Mouse (Mus musculus): ENCODE results near the gene Nccrp1. TPM values are rescaled to one million over a fixed set of nuclear protein-coding genes. Genes with fewer than 3 reads are reported as not detected.

Nccrp1 gene
- polyA plus RNA-seq, 1 experiment from 2014 or later, result not detected

- Histone ChIP-seq H3K36me3 (ENCODE audit: control insufficient read depth, insufficient read depth, low read length) (peaks cover 4% of the 10 kb centered on the region; the same call in 1 of the 2 replicates), H3K9me3 (ENCODE audit: control insufficient read depth, low read length) (no peaks in the 10 kb centered on the region), H3K9ac (ENCODE audit: low read depth, low read length) (no peak overlapping the region), H3K27ac (ENCODE audit: low read depth, low read length) (no peak overlapping the region; the same call in 1 of the 2 replicates), H3K4me2 (replicated peaks; ENCODE audit: low read depth, low read length) (no peak overlapping the region), H3K4me3 (ENCODE audit: low read length) (no peak overlapping the region), H3K4me1 (ENCODE audit: control insufficient read depth, insufficient read depth, low read length) (peaks cover 69% of the 10 kb centered on the region), H3K27me3 (ENCODE audit: control insufficient read depth, insufficient read depth, low read length) (no peaks in the 10 kb centered on the region)
- ATAC-seq (ENCODE audit: low FRiP score, low TSS enrichment), result no peak
- WGBS, result 65% methylated on average over 8 of the region's 8 CpGs
Observed at GRCm38 (mm10) chr7:28583570-28584344, 36.7 kb upstream of the Nccrp1 start.

- 80% methylated on average over 11 of the region's 11 CpGs for WGBS
- Histone ChIP-seq H3K4me1 (ENCODE audit: control insufficient read depth, insufficient read depth, low read length) (peaks cover 69% of the 10 kb centered on the region), H3K9me3 (ENCODE audit: control insufficient read depth, low read length) (no peaks in the 10 kb centered on the region), H3K27me3 (ENCODE audit: control insufficient read depth, insufficient read depth, low read length) (no peaks in the 10 kb centered on the region), H3K27ac (ENCODE audit: low read depth, low read length) (no peak overlapping the region), H3K9ac (ENCODE audit: low read depth, low read length) (no peak overlapping the region), H3K4me3 (ENCODE audit: low read length) (no peak overlapping the region), H3K4me2 (replicated peaks; ENCODE audit: low read depth, low read length) (no peak overlapping the region), H3K36me3 (ENCODE audit: control insufficient read depth, insufficient read depth, low read length) (peaks cover 4% of the 10 kb centered on the region; the same call in 1 of the 2 replicates)
- ATAC-seq (ENCODE audit: low FRiP score, low TSS enrichment), result no peak
Observed at GRCm38 (mm10) chr7:28582841-28583240, 35.8 kb upstream of the Nccrp1 start.

GRCm38 (mm10) chr7:28581721-28582120 lies 34.7 kb upstream of the Nccrp1 start:
- Histone ChIP-seq H3K27ac (ENCODE audit: low read depth, low read length) (no peak overlapping the region), H3K9me3 (ENCODE audit: control insufficient read depth, low read length) (no peaks in the 10 kb centered on the region), H3K36me3 (ENCODE audit: control insufficient read depth, insufficient read depth, low read length) (peaks cover 4% of the 10 kb centered on the region; the same call in 1 of the 2 replicates), H3K27me3 (ENCODE audit: control insufficient read depth, insufficient read depth, low read length) (no peaks in the 10 kb centered on the region), H3K9ac (ENCODE audit: low read depth, low read length) (no peak overlapping the region), H3K4me3 (ENCODE audit: low read length) (no peak overlapping the region), H3K4me2 (replicated peaks; ENCODE audit: low read depth, low read length) (no peak overlapping the region), H3K4me1 (ENCODE audit: control insufficient read depth, insufficient read depth, low read length) (peaks cover 64% of the 10 kb centered on the region)
- ATAC-seq (ENCODE audit: low FRiP score, low TSS enrichment), result no peak
- 80% methylated on average over 4 of the region's 4 CpGs for WGBS

- ATAC-seq (ENCODE audit: low FRiP score, low TSS enrichment), result no peak
- 60% methylated on average over 5 of the region's 5 CpGs for WGBS
- no peaks in the 10 kb centered on the region for H3K27me3 ChIP-seq (ENCODE audit: control insufficient read depth, insufficient read depth, low read length)
- H3K9me3 ChIP-seq (ENCODE audit: control insufficient read depth, low read length), result no peaks in the 10 kb centered on the region
- no peak overlapping the region for H3K4me3 ChIP-seq (ENCODE audit: low read length)
- peaks cover 62% of the 10 kb centered on the region for H3K4me1 ChIP-seq (ENCODE audit: control insufficient read depth, insufficient read depth, low read length)
- H3K9ac ChIP-seq (ENCODE audit: low read depth, low read length), result no peak overlapping the region
- H3K36me3 ChIP-seq (ENCODE audit: control insufficient read depth, insufficient read depth, low read length), result peaks cover 4% of the 10 kb centered on the region; the same call in 1 of the 2 replicates
- no peak overlapping the region for H3K27ac ChIP-seq (ENCODE audit: low read depth, low read length)
- H3K4me2 ChIP-seq (replicated peaks; ENCODE audit: low read depth, low read length), result no peak overlapping the region
Observed at GRCm38 (mm10) chr7:28579826-28580225, 32.8 kb upstream of the Nccrp1 start.

DNA sequence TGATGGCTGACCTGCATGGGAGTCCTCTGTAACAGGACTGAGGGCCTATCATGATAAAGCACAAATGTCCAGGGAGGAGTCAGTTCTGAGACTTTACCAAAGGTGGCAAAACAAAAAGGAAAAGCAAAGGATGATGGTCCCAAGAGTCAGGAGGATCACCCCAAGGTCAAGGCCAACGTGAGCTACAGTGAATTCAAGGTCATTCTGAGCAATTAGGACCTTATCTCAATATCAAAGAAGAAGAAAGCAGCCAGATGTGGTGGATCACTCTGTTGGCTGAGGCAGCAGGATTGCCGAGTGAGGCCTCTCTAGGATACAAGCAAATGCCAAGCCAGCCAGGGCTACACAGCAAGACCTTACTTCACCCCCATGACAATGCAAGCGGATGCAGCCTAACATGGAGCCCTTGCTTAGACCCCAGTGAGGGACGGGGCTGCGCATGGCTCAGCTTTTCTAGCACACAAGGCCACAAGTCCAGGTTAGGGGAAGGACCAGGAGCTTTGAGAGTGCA lies 31.5 kb upstream of the Nccrp1 start:
- Histone ChIP-seq H3K36me3 (ENCODE audit: control insufficient read depth, insufficient read depth, low read length) (peaks cover 4% of the 10 kb centered on the region; the same call in 1 of the 2 replicates), H3K9ac (ENCODE audit: low read depth, low read length) (0 out of 2 replicates have a peak overlapping the region, but pooled peaks have one; percentile 18), H3K27me3 (ENCODE audit: control insufficient read depth, insufficient read depth, low read length) (no peaks in the 10 kb centered on the region), H3K4me1 (ENCODE audit: control insufficient read depth, insufficient read depth, low read length) (peaks cover 56% of the 10 kb centered on the region), H3K4me3 (ENCODE audit: low read length) (no peak overlapping the region), H3K4me2 (replicated peaks; ENCODE audit: low read depth, low read length) (no peak overlapping the region), H3K27ac (ENCODE audit: low read depth, low read length) (peak overlapping the region; percentile 88), H3K9me3 (ENCODE audit: control insufficient read depth, low read length) (no peaks in the 10 kb centered on the region)
- 62% methylated on average over 5 of the region's 5 CpGs for WGBS
- ATAC-seq (ENCODE audit: low FRiP score, low TSS enrichment), result no peak

DNA sequence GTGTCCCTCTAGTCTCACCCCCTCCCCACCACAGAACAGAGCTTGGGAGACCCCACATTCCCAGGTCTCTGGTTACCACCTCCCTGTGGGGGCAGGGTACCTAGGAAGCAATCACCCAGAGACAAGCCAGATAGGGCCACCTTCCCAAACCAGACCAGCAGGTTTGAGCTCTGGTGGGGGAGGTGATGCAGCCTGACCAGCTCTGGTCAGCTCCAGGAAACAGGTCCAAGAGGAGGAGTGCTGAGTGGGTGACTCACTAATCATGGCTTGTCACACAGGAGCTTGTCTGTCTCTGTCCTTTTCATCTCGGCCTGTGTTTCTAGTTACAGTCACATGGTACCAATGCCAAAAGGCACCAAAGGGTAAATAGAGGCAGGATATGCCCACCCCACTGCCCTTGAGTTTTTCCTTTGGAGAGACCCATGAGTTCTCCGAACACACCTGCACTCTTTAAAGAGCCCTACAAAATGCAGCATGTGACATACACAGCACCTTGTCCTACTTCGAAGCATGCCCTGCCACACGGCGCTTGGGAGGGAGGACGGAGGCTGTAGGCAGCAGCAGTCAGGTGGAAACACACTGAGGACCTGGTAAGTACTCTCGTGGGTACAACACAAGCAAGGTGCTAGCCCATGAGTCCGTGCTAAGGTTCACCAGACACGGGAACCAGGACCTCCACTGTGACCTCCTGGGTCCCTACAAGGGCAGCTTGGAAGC lies 30.9 kb upstream of the Nccrp1 start:
- H3K4me3 ChIP-seq (ENCODE audit: low read length), result no peak overlapping the region
- no peaks in the 10 kb centered on the region for H3K27me3 ChIP-seq (ENCODE audit: control insufficient read depth, insufficient read depth, low read length)
- WGBS, result 61% methylated on average over 9 of the region's 9 CpGs
- peaks cover 54% of the 10 kb centered on the region for H3K4me1 ChIP-seq (ENCODE audit: control insufficient read depth, insufficient read depth, low read length)
- H3K36me3 ChIP-seq (ENCODE audit: control insufficient read depth, insufficient read depth, low read length), result peaks cover 4% of the 10 kb centered on the region; the same call in 1 of the 2 replicates
- peak; percentile 77 for ATAC-seq (ENCODE audit: low FRiP score, low TSS enrichment)
- H3K9me3 ChIP-seq (ENCODE audit: control insufficient read depth, low read length), result no peaks in the 10 kb centered on the region
- 0 out of 2 replicates have a peak overlapping the region, but pooled peaks have one; percentile 18 for H3K9ac ChIP-seq (ENCODE audit: low read depth, low read length)
- no peak overlapping the region for H3K4me2 ChIP-seq (replicated peaks; ENCODE audit: low read depth, low read length)
- H3K27ac ChIP-seq (ENCODE audit: low read depth, low read length), result peak overlapping the region; percentile 88

GRCm38 (mm10) chr7:28576271-28576914 lies 29.3 kb upstream of the Nccrp1 start:
- Histone ChIP-seq H3K9ac (ENCODE audit: low read depth, low read length) (no peak overlapping the region; the same call in 1 of the 2 replicates), H3K36me3 (ENCODE audit: control insufficient read depth, insufficient read depth, low read length) (peaks cover 4% of the 10 kb centered on the region; the same call in 1 of the 2 replicates), H3K27ac (ENCODE audit: low read depth, low read length) (peak overlapping the region; percentile 88), H3K27me3 (ENCODE audit: control insufficient read depth, insufficient read depth, low read length) (no peaks in the 10 kb centered on the region), H3K4me3 (ENCODE audit: low read length) (no peak overlapping the region), H3K4me1 (ENCODE audit: control insufficient read depth, insufficient read depth, low read length) (peaks cover 65% of the 10 kb centered on the region), H3K4me2 (replicated peaks; ENCODE audit: low read depth, low read length) (no peak overlapping the region), H3K9me3 (ENCODE audit: control insufficient read depth, low read length) (no peaks in the 10 kb centered on the region)
- peak; percentile 43 for ATAC-seq (ENCODE audit: low FRiP score, low TSS enrichment)
- whole genome bisulfite sequencing, result 72% methylated on average over 5 of the region's 5 CpGs

DNA sequence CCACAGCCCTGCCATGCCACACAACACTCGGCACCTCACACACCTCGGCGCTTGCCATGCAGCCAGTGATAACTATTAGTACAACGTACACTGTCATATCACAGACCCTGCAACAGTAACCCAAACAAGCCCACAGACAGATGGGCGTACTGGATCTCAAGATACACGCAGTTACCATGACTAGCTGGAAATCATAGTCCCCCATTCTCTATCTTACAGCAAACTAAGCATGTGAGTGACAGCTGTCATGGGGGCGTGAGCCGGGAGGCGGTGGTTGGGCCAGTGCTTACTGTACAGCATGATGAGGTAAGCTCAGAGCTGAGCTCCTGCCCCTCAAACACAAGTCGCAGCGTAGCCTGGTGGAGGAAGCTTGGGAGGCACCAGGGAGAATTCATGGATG lies 28.5 kb upstream of the Nccrp1 start:
- H3K27ac ChIP-seq (ENCODE audit: low read depth, low read length), result no peak overlapping the region
- no peak overlapping the region for H3K4me2 ChIP-seq (replicated peaks; ENCODE audit: low read depth, low read length)
- H3K4me1 ChIP-seq (ENCODE audit: control insufficient read depth, insufficient read depth, low read length), result peaks cover 73% of the 10 kb centered on the region
- H3K4me3 ChIP-seq (ENCODE audit: low read length), result no peak overlapping the region
- H3K9ac ChIP-seq (ENCODE audit: low read depth, low read length), result no peak overlapping the region
- peaks cover 4% of the 10 kb centered on the region; the same call in 1 of the 2 replicates for H3K36me3 ChIP-seq (ENCODE audit: control insufficient read depth, insufficient read depth, low read length)
- H3K27me3 ChIP-seq (ENCODE audit: control insufficient read depth, insufficient read depth, low read length), result no peaks in the 10 kb centered on the region
- ATAC-seq (ENCODE audit: low FRiP score, low TSS enrichment), result no peak
- 74% methylated on average over 11 of the region's 11 CpGs for WGBS
- no peaks in the 10 kb centered on the region for H3K9me3 ChIP-seq (ENCODE audit: control insufficient read depth, low read length)

All from kidney, embryonic 14.5 days (tissue).